Comparison of ENCODE assay signal across 11 mouse cellular contexts in the genomic region with DNA sequence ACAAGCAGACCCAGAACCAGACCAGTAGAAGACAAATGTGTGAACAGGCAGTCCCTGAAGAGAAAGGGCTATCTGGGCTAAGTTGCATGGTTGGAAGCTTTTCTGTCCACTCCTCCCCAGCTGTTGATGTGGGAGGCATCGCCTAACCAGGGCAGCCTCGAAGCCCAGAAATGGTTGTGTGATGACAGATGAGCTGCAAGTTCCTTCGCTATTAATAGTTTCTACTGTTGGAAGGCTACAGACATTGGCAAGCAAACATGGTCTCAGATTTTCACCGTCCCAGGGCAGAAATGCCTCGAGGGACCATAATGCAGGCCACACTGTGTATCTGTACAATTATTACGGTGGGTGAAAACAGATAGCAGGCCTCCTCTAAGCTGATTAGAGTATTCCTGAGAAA. TPM values are rescaled to one million over a fixed set of nuclear protein-coding genes. Genes with fewer than 3 reads are reported as not detected.
DNase-seq lines count a peak whose midpoint lies in the region; ATAC-seq and TF ChIP-seq lines count a peak whose summit lies in the region.
"Had no signal": no experiment of that assay in that cellular context is flagged by ENCODE, and none has a peak within 500 bp of the region (broad histone marks: within the 10 kb centered on the region; RNA-seq: fewer than 3 reads in every experiment).

No protein-coding gene starts in this region.

- TF ChIP-seq CTCF in left cerebral cortex, adult 2 months (IDR thresholded peaks at IDR 0.05) = no peak

- no peak overlapping the region for H3K9ac ChIP-seq in neural tube, embryonic 13.5 days
- H3K9ac ChIP-seq: kidney, embryonic 15.5 days had no signal

- peak overlapping the region; percentile 98 for H3K4me2 ChIP-seq in neural tube, embryonic 13.5 days

- no peaks in the 10 kb centered on the region for H3K9me3 ChIP-seq in neural tube, embryonic 13.5 days
- H3K9me3 ChIP-seq: kidney, embryonic 15.5 days had no signal

- DNase-seq in left cerebral cortex, adult 2 months (ENCODE audit: extremely low spot score in 1 of 2, low spot score in 2 of 2) = peak in 1 of 2 experiments; percentile 34
- no peak for DNase-seq in left cerebral cortex, adult 11 months (ENCODE audit: low spot score)
- peak; percentile 81 for DNase-seq in gastrocnemius, adult 18-20 months (ENCODE audit: low spot score)
- peak; percentile 47 to 64 for DNase-seq in heart, postnatal 14 days
- DNase-seq in layer of hippocampus, adult 9-10 months (ENCODE audit: low spot score) = no peak
- no peak for DNase-seq in cerebellum, adult 11-12 months
- no peak for DNase-seq in thymus, postnatal 10 days (ENCODE audit: low spot score in 2 of 2)
- DNase-seq: cerebellum, adult 9-10 months had no signal

- no peak for ATAC-seq in neural tube, embryonic 13.5 days (ENCODE audit: low read depth)

- peak overlapping the region; percentile 92 for H3K27ac ChIP-seq in left cerebral cortex, adult 2 months
- H3K27ac ChIP-seq in neural tube, embryonic 13.5 days (replicated peaks) = no peak overlapping the region
- H3K27ac ChIP-seq: kidney, embryonic 15.5 days had no signal

- no peaks in the 10 kb centered on the region for H3K36me3 ChIP-seq in neural tube, embryonic 13.5 days
- H3K36me3 ChIP-seq: G1E; kidney, embryonic 15.5 days had no signal

- intact Hi-C loops in left cerebral cortex, adult 2 months (cut with DNase I) = no loop called here
- intact Hi-C loops in heart, postnatal 14 days (cut with DNase I) = no loop called here

- H3K4me3 ChIP-seq in left cerebral cortex, adult 2 months = peak overlapping the region; percentile 64
- no peak overlapping the region for H3K4me3 ChIP-seq in neural tube, embryonic 13.5 days

- 60% methylated on average over 6 of the region's 6 CpGs for WGBS in neural tube, embryonic 13.5 days

- peaks cover 33% of the 10 kb centered on the region for H3K4me1 ChIP-seq in neural tube, embryonic 13.5 days (replicated peaks)

- H3K27me3 ChIP-seq in neural tube, embryonic 13.5 days = peaks cover 24% of the 10 kb centered on the region

RNA-seq across cellular contexts. Expression of a gene that starts 1.7 kb away (rescaled TPM):
- total RNA-seq in left cerebral cortex, adult 2 months (2021) = 1 to 10 TPM; 7.6 to 8.1 TPM
- 1 to 10 TPM; 2.5 to 4.1 TPM for total RNA-seq in gastrocnemius, adult 18-20 months (2021)
- 10 to 100 TPM; 21.0 to 21.5 TPM for total RNA-seq in heart, postnatal 14 days (2021)
- 4.8 and 5.2 TPM in 2 replicates for polyA plus RNA-seq in neural tube, embryonic 13.5 days (2015; fragmentation: Nextera tagmentation; extraction: Ambion mirVana)
- polyA plus RNA-seq: G1E had no signal

RNA-seq across cellular contexts. Expression of a gene that starts 1.7 kb away (rescaled TPM):
- 10 to 100 TPM; 55.1 to 60.2 TPM for total RNA-seq in left cerebral cortex, adult 2 months (2021)
- total RNA-seq in gastrocnemius, adult 18-20 months (2021) = 1 to 10 TPM; 2.2 to 2.6 TPM
- total RNA-seq in heart, postnatal 14 days (2021) = 10 to 100 TPM; 11.8 to 13.1 TPM
- 10.0 and 11.0 TPM in 2 replicates for polyA plus RNA-seq in neural tube, embryonic 13.5 days (2015; fragmentation: Nextera tagmentation; extraction: Ambion mirVana)

RNA-seq across cellular contexts. Expression of a gene that starts 5.1 kb away (rescaled TPM):
- 1 to 10 TPM; 1.1 to 1.4 TPM for total RNA-seq in left cerebral cortex, adult 2 months (2021)
- under 1 TPM in 1 of 2 experiments, not detected in 1; 0.09 TPM for total RNA-seq in gastrocnemius, adult 18-20 months (2021)
- 1 to 10 TPM; 1.4 to 2.3 TPM for total RNA-seq in heart, postnatal 14 days (2021)
- 0.17 and 0.34 TPM in 2 replicates for polyA plus RNA-seq in neural tube, embryonic 13.5 days (2015; fragmentation: Nextera tagmentation; extraction: Ambion mirVana)
- total RNA-seq: G1E had no signal
- polyA plus RNA-seq: G1E had no signal

RNA-seq across cellular contexts. Expression of a gene that starts 17.7 kb away (rescaled TPM):
- under 1 TPM; 0.16 to 0.36 TPM for total RNA-seq in left cerebral cortex, adult 2 months (2021)
- total RNA-seq in gastrocnemius, adult 18-20 months (2021) = not detected
- under 1 TPM; 0.31 to 0.39 TPM for total RNA-seq in heart, postnatal 14 days (2021)
- not detected in 2 replicates for polyA plus RNA-seq in neural tube, embryonic 13.5 days (2015; fragmentation: Nextera tagmentation; extraction: Ambion mirVana)
- total RNA-seq: G1E had no signal
- polyA plus RNA-seq: G1E had no signal

Comparison
In these comparisons a context has a peak if more than half of its experiments do, and no peak if none do; other contexts are left out.
1. DNase-seq: peak in gastrocnemius, adult 18-20 months (single experiment) and heart, postnatal 14 days (2 of 2); none in left cerebral cortex, adult 11 months (single experiment), layer of hippocampus, adult 9-10 months (single experiment), cerebellum, adult 11-12 months (single experiment) and thymus, postnatal 10 days (0 of 2).